Mouse (Mus musculus) lung, postnatal 0 days (tissue): ENCODE measurements at regions not wholly inside any gene's neighbourhood (a gene's known extent, or its start where the extent isn't known, plus 50 kb on each side); places are given as distances from the start of the nearest gene placed in this dataset.

ENCODE experiments used
- CTCF ChIP-seq: IDR thresholded peaks from 2 replicates; pipeline ENCODE4 v1.5.1; 2016; ENCODE audit warnings: antibody characterized with exemption, mild to moderate bottlenecking
- EP300 ChIP-seq: IDR thresholded peaks from 2 replicates; pipeline ENCODE4 v1.6.1; 2016; ENCODE audit warnings: antibody characterized with exemption, mild to moderate bottlenecking, control low read depth

DNA sequence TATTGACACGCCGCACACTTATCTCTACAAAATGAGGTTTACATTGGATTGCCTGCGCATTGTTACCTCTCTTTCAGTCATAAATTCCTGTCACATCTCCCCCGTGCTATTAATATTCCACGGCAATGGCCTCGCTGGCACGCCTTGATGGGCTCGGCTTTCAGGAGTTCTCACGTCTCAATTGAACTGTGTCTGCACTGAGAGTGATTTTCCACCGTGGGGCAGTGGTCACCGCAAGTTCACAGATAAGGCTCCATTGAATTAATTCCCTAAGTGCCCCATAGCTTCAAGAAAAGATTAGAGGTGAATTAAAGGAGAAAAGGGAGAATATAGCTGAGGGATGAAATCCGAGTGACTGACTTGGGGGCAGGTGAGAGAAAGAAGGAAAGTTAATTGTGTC is 424.5 kb downstream of the Ajap1 start:
- TF ChIP-seq CTCF = no peak
- no peak for TF ChIP-seq EP300
